26 mouse cellular contexts compared by ENCODE assay signal in genomic region chr1:188313303-188313702, GRCm38 (mm10). TPM values are rescaled to one million over a fixed set of nuclear protein-coding genes. Genes with fewer than 3 reads are reported as not detected.
"Had no signal": no experiment of that assay in that cellular context is flagged by ENCODE, and none has a peak within 500 bp of the region (broad histone marks: within the 10 kb centered on the region; RNA-seq: fewer than 3 reads in every experiment).

No protein-coding gene starts in this region.

- H3K4me3 ChIP-seq: gastrocnemius, adult 2 months; heart, embryonic 10.5 days; heart, embryonic 12.5 days; hindbrain, embryonic 10.5 days; hindbrain, embryonic 12.5 days; kidney, embryonic 15.5 days; limb, embryonic 13.5 days; limb, embryonic 15.5 days; liver, embryonic 12.5 days had no signal

- H3K9ac ChIP-seq: heart, embryonic 12.5 days; hindbrain, embryonic 12.5 days; hindbrain, embryonic 14.5 days; kidney, embryonic 15.5 days; limb, embryonic 13.5 days; limb, embryonic 15.5 days; liver, embryonic 12.5 days; liver, embryonic 14.5 days had no signal

- ATAC-seq: hindbrain, postnatal 0 days; intestine, embryonic 16.5 days; liver, embryonic 12.5 days had no signal

- H3K27ac ChIP-seq: gastrocnemius, adult 2 months; heart, embryonic 10.5 days; hindbrain, embryonic 10.5 days; hindbrain, embryonic 12.5 days; hindbrain, embryonic 14.5 days; hindbrain, postnatal 0 days; kidney, embryonic 15.5 days; kidney, postnatal 0 days; limb, embryonic 13.5 days; limb, embryonic 15.5 days; liver, embryonic 12.5 days; liver, embryonic 14.5 days had no signal

- DNase-seq: gastrocnemius, adult 2 months; gastrocnemius, postnatal 10 days; gastrocnemius, postnatal 25 days; heart, adult 18-20 months; heart, postnatal 10 days; heart, postnatal 4 days; kidney, adult 11 months; kidney, adult 2 months; kidney, adult 9 months; kidney, postnatal 14 days; kidney, postnatal 36 days; layer of hippocampus, adult 9-11 months; layer of hippocampus, postnatal 36 days had no signal

- H3K9me3 ChIP-seq: heart, embryonic 10.5 days; heart, embryonic 12.5 days; hindbrain, embryonic 10.5 days; hindbrain, embryonic 12.5 days; kidney, embryonic 15.5 days; limb, embryonic 13.5 days; limb, embryonic 15.5 days; liver, embryonic 12.5 days had no signal

- H3K27me3 ChIP-seq: heart, embryonic 12.5 days; hindbrain, embryonic 12.5 days; kidney, embryonic 15.5 days; limb, embryonic 13.5 days; limb, embryonic 15.5 days; liver, embryonic 12.5 days had no signal

- H3K36me3 ChIP-seq: heart, embryonic 10.5 days; heart, embryonic 12.5 days; hindbrain, embryonic 10.5 days; hindbrain, embryonic 12.5 days; kidney, embryonic 15.5 days; limb, embryonic 13.5 days; limb, embryonic 15.5 days; liver, embryonic 12.5 days had no signal

- H3K4me2 ChIP-seq: heart, embryonic 12.5 days; hindbrain, embryonic 12.5 days; hindbrain, embryonic 14.5 days; kidney, embryonic 15.5 days; limb, embryonic 13.5 days; limb, embryonic 15.5 days; liver, embryonic 12.5 days had no signal

- H3K4me1 ChIP-seq: heart, embryonic 10.5 days; heart, embryonic 12.5 days; hindbrain, embryonic 10.5 days; hindbrain, embryonic 12.5 days; kidney, embryonic 15.5 days; limb, embryonic 13.5 days; limb, embryonic 15.5 days; liver, embryonic 12.5 days had no signal

RNA-seq across cellular contexts. Expression of gene Ush2a, which starts 51.5 kb away (rescaled TPM):
- polyA plus RNA-seq: kidney, adult 2 months; kidney, postnatal 0 days had no signal
